Mouse (Mus musculus): ENCODE measurements around the gene Gorasp2. TPM values are rescaled to one million over a fixed set of nuclear protein-coding genes. Genes with fewer than 3 reads are reported as not detected.

Gorasp2 gene
- polyA plus RNA-seq (2017; shearing (Covaris generic)), result 74.1 TPM

DNA sequence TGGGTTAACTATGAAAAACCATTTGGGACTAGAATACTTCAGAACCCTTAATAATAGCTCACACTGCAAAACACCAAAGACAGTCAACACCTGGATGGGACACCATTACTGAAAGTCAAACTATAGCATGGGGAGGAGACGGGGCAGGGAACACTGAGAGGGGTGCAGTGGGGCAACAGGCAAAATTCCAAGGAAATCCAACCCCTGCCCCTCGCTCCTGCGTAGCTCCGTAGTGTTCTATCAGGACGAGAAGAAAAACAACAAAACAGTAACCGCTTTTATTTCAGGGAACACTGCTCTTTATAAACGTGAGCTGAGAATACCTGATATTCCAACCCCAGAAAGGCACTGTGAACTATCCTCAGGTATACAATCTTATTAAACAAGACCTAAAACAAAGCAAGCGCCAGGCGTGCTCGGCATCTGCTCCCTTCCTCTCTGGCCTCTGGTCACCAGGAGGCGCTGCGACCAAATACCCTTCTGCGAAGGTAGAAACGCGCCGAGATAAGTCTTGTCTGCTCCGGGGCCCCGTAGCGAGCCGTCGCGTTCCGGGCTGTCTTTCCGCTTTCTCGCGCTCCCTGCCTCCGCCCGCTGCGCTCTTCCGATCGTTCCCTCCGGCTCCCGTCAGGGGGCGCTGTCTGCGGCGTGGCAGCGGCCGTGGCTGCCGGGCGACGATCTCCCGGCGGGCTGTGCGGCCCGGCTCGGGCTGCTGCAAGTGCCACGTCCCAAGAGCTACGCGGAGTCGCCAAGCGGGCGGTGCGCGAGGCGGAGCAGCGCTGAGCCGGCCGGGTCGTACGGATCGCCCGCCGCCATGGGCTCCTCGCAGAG lies at the start of gene Gorasp2:
Gorasp2 (plus strand) TSS at position 690 of the 828 bp plus-strand sequence.

DNA sequence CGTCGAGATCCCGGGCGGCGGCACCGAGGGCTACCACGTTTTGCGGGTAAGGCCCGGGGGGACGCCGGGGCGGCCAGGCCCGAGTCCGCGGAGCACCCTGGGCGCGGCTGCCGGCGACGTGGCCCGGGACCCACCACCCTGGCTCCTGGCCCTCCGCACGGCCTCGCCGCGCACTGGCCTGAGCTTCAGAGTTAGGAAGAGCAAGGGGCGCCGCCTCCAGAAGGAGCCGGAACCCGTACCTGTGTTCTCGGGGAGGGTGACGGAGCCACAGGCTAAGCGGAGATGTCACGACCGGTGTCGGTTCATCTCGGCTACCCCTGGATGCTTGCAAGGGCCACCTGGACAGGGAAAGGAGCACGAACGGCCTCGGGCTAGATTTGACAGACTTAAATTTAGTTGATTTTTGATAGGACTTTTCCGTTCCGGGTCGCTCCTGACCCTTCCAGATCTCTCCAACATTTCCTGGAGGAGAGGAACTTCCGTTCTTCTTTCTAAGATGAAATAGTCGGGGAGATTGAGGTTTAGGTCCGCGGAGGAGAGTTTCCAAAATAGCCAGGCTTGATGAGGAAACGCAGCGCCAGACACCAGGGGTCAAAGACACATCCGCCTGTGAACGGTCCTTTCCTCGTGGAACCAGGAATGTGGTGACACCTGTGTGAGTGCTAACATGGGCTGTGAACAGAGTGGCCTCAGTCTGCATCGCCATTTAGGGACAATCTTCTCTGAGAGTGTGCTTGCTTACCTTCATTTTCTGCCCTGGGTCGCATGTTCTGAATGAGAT lies 529 bp downstream of the Gorasp2 start, which contains the start of gene Gm26558:
Gm26558 (minus strand) TSS at position 394 of the 781 bp plus-strand sequence.

Other genes starting within 250 kb of the Gorasp2 start
- gene Sp5, start 186.7 kb upstream of the Gorasp2 start, polyA plus RNA-seq (2017; shearing (Covaris generic)), result not detected
- gene Erich2, start 152.8 kb upstream of the Gorasp2 start, polyA plus RNA-seq (2017; shearing (Covaris generic)), result not detected
- 0.28 TPM for gene Gad1, start 108.5 kb upstream of the Gorasp2 start, polyA plus RNA-seq (2017; shearing (Covaris generic))
- gene Gm26558, start 532 bp downstream of the Gorasp2 start, polyA plus RNA-seq (2017; shearing (Covaris generic)), result 1.4 TPM
- 22.5 TPM for gene Tlk1, start 164.2 kb downstream of the Gorasp2 start, polyA plus RNA-seq (2017; shearing (Covaris generic))

All from inflammation-experienced regulatory T-cells, adult 16 weeks (primary cell).